Mouse (Mus musculus) neural tube, embryonic 13.5 days (tissue): ENCODE data around the gene Wdr64. TPM values are rescaled to one million over a fixed set of nuclear protein-coding genes. Genes with fewer than 3 reads are reported as not detected.

ENCODE experiments used
- ATAC-seq: fragments of 200-750 bp; cut with Nextera tagmentation; 2 replicates; pipeline ENCODE4 v1.8.0; 2017; ENCODE audit warnings: low read depth, mild to moderate bottlenecking, moderate TSS enrichment, moderate library complexity
- H3K27ac ChIP-seq: fragments of 300-500 bp; sonication (generic); replicated peaks from 2 replicates; pipeline ENCODE4 v1.5.1; 2015; ENCODE audit warnings: moderate library complexity, mild to moderate bottlenecking, inconsistent platforms
- H3K27me3 ChIP-seq: fragments of 300-500 bp; sonication (generic); 2 replicates; pipeline ENCODE4 v1.6.1; 2015; ENCODE audit warnings: mild to moderate bottlenecking, inconsistent platforms
- H3K36me3 ChIP-seq: fragments of 300-500 bp; sonication (generic); 2 replicates; pipeline ENCODE4 v1.6.1; 2015; ENCODE audit warnings: mild to moderate bottlenecking, inconsistent platforms
- H3K4me1 ChIP-seq: fragments of 300-500 bp; sonication (generic); replicated peaks from 2 replicates; pipeline ENCODE4 v1.6.1; 2015; ENCODE audit warnings: inconsistent platforms
- H3K4me2 ChIP-seq: fragments of 300-500 bp; sonication (generic); 2 replicates; pipeline ENCODE4 v1.6.1; 2015; ENCODE audit warnings: inconsistent platforms, mild to moderate bottlenecking, moderate library complexity
- H3K4me3 ChIP-seq: fragments of 300-500 bp; sonication (generic); 2 replicates; pipeline ENCODE4 v1.5.1; 2015; ENCODE audit warnings: mild to moderate bottlenecking, inconsistent platforms
- H3K9ac ChIP-seq: fragments of 300-500 bp; sonication (generic); 2 replicates; pipeline ENCODE4 v1.6.1; 2015; ENCODE audit warnings: moderate library complexity, mild to moderate bottlenecking, inconsistent platforms
- H3K9me3 ChIP-seq: fragments of 300-500 bp; sonication (generic); 2 replicates; pipeline ENCODE4 v1.6.1; 2016; ENCODE audit warnings: inconsistent platforms
- WGBS: fragments of 180-500 bp; shearing (Covaris S2); methylation state at CpG from one replicate; pipeline ENCODE4 v1.1.7; 2015; 5-methylcytosine and 5-hydroxymethylcytosine counted together
- polyA plus RNA-seq: library from polyadenylated mRNA; unstranded; fragments of >200 nt; fragmentation: Nextera tagmentation; extraction: Ambion mirVana; gene quantifications from 2 replicates; pipeline ENCODE4 v1.2.1, GENCODE M21; 2015

Wdr64 gene
- polyA plus RNA-seq, 1 experiment from 2014 or later: not detected

GRCm38 (mm10) chr1:175692246-175692996 lies 6.0 kb upstream of the Wdr64 start, which contains the start of the genes Opn3 and Chml:
Gene Opn3, minus strand, starts transcription at chr1:175692776.
Gene Chml, minus strand, starts transcription at chr1:175692901.
- H3K4me1 ChIP-seq: peaks cover 32% of the 10 kb centered on the region
- H3K27me3 ChIP-seq: no peaks in the 10 kb centered on the region
- H3K4me3 ChIP-seq: peak within 1 kb of the TSS; percentile 77
- peak within 1 kb of the TSS; percentile 88 for H3K4me2 ChIP-seq
- H3K27ac ChIP-seq: peak within 1 kb of the TSS; percentile 88
- no peaks in the 10 kb centered on the region for H3K9me3 ChIP-seq
- peak within 1 kb of the TSS; percentile 85 for H3K9ac ChIP-seq
- H3K36me3 ChIP-seq: peaks cover 5% of the 10 kb centered on the region
- WGBS: 2% methylated on average over 49 of the region's 73 CpGs
- ATAC-seq: peak; percentile 97

GRCm38 (mm10) chr1:175692997-175693361 lies 5.4 kb upstream of the Wdr64 start:
- Histone ChIP-seq H3K36me3 (no peaks in the 10 kb centered on the region), H3K9me3 (no peaks in the 10 kb centered on the region), H3K4me2 (peak overlapping the region; percentile 88), H3K4me1 (peaks cover 32% of the 10 kb centered on the region), H3K27me3 (no peaks in the 10 kb centered on the region), H3K9ac (peak overlapping the region; percentile 51), H3K27ac (0 out of 2 replicates have a peak overlapping the region, but pooled peaks have one; percentile 14), H3K4me3 (peak overlapping the region; percentile 77)
- no peak for ATAC-seq
- WGBS: 1% methylated on average over 17 of the region's 17 CpGs

GRCm38 (mm10) chr1:175693429-175693960 lies 4.9 kb upstream of the Wdr64 start:
- peaks cover 32% of the 10 kb centered on the region for H3K4me1 ChIP-seq
- H3K4me2 ChIP-seq: peak overlapping the region; percentile 88
- peak overlapping the region; percentile 77 for H3K4me3 ChIP-seq
- H3K36me3 ChIP-seq: no peaks in the 10 kb centered on the region
- WGBS: 49% methylated on average over 12 of the region's 12 CpGs
- no peaks in the 10 kb centered on the region for H3K9me3 ChIP-seq
- peak; percentile 2 for ATAC-seq
- 0 out of 2 replicates have a peak overlapping the region, but pooled peaks have one; percentile 14 for H3K27ac ChIP-seq
- H3K9ac ChIP-seq: peak overlapping the region; percentile 51; the same call in 1 of the 2 replicates
- no peaks in the 10 kb centered on the region for H3K27me3 ChIP-seq

GRCm38 (mm10) chr1:175699375-175699774 lies 982 bp downstream of the Wdr64 start:
- H3K9me3 ChIP-seq: no peaks in the 10 kb centered on the region
- no peak overlapping the region for H3K27ac ChIP-seq
- no peaks in the 10 kb centered on the region for H3K27me3 ChIP-seq
- WGBS: 69% methylated on average over 3 of the region's 3 CpGs
- H3K4me1 ChIP-seq: no peaks in the 10 kb centered on the region
- ATAC-seq: no peak
- no peaks in the 10 kb centered on the region for H3K36me3 ChIP-seq
- H3K4me2 ChIP-seq: no peak overlapping the region
- H3K9ac ChIP-seq: no peak overlapping the region
- H3K4me3 ChIP-seq: no peak overlapping the region

GRCm38 (mm10) chr1:175699796-175700195 lies 1.4 kb downstream of the Wdr64 start:
- Histone ChIP-seq H3K27ac (no peak overlapping the region), H3K36me3 (no peaks in the 10 kb centered on the region), H3K9me3 (no peaks in the 10 kb centered on the region), H3K4me1 (no peaks in the 10 kb centered on the region), H3K4me2 (no peak overlapping the region), H3K4me3 (no peak overlapping the region), H3K9ac (no peak overlapping the region), H3K27me3 (no peaks in the 10 kb centered on the region)
- ATAC-seq: no peak
- WGBS: 43% methylated on average over 4 of the region's 4 CpGs

- no peak overlapping the region for H3K9ac ChIP-seq
- no peak overlapping the region for H3K27ac ChIP-seq
- H3K4me1 ChIP-seq: no peaks in the 10 kb centered on the region
- no peak overlapping the region for H3K4me3 ChIP-seq
- no peaks in the 10 kb centered on the region for H3K9me3 ChIP-seq
- no peak overlapping the region for H3K4me2 ChIP-seq
- 84% methylated on average over 4 of the region's 4 CpGs for WGBS
- H3K36me3 ChIP-seq: no peaks in the 10 kb centered on the region
- ATAC-seq: no peak
- no peaks in the 10 kb centered on the region for H3K27me3 ChIP-seq
Observed at GRCm38 (mm10) chr1:175701145-175701544, 2.8 kb downstream of the Wdr64 start.

GRCm38 (mm10) chr1:175707599-175707998 lies 9.2 kb downstream of the Wdr64 start:
- no peak overlapping the region for H3K27ac ChIP-seq
- H3K9ac ChIP-seq: no peak overlapping the region
- no peaks in the 10 kb centered on the region for H3K27me3 ChIP-seq
- H3K4me2 ChIP-seq: no peak overlapping the region
- ATAC-seq: no peak
- no peak overlapping the region for H3K4me3 ChIP-seq
- H3K9me3 ChIP-seq: no peaks in the 10 kb centered on the region
- H3K36me3 ChIP-seq: no peaks in the 10 kb centered on the region
- H3K4me1 ChIP-seq: no peaks in the 10 kb centered on the region
- 62% methylated on average over 5 of the region's 5 CpGs for WGBS

- ATAC-seq: no peak
- Histone ChIP-seq H3K36me3 (no peaks in the 10 kb centered on the region), H3K9ac (no peak overlapping the region), H3K27me3 (no peaks in the 10 kb centered on the region), H3K4me1 (no peaks in the 10 kb centered on the region), H3K4me3 (no peak overlapping the region), H3K9me3 (no peaks in the 10 kb centered on the region), H3K4me2 (no peak overlapping the region), H3K27ac (no peak overlapping the region)
Observed at GRCm38 (mm10) chr1:175708013-175708412, 9.6 kb downstream of the Wdr64 start.

- Histone ChIP-seq H3K36me3 (no peaks in the 10 kb centered on the region), H3K9me3 (no peaks in the 10 kb centered on the region), H3K4me3 (no peak overlapping the region), H3K27ac (no peak overlapping the region), H3K4me2 (no peak overlapping the region), H3K9ac (no peak overlapping the region), H3K4me1 (no peaks in the 10 kb centered on the region), H3K27me3 (no peaks in the 10 kb centered on the region)
- 81% methylated on average over 11 of the region's 11 CpGs for WGBS
- no peak for ATAC-seq
Observed at GRCm38 (mm10) chr1:175712338-175712909, 14.0 kb downstream of the Wdr64 start.

- WGBS: 89% methylated on average over 9 of the region's 9 CpGs
- H3K4me3 ChIP-seq: no peak overlapping the region
- ATAC-seq: no peak
Observed at GRCm38 (mm10) chr1:175716832-175717231, 18.4 kb downstream of the Wdr64 start.

GRCm38 (mm10) chr1:175725771-175726170 lies 27.4 kb downstream of the Wdr64 start:
- Histone ChIP-seq H3K9ac (no peak overlapping the region), H3K9me3 (no peaks in the 10 kb centered on the region), H3K4me1 (0 out of 2 replicates have a peak, but pooled peaks cover 4% of the 10 kb centered on the region), H3K27me3 (no peaks in the 10 kb centered on the region), H3K27ac (no peak overlapping the region), H3K4me2 (no peak overlapping the region), H3K36me3 (no peaks in the 10 kb centered on the region), H3K4me3 (no peak overlapping the region)
- no peak for ATAC-seq
- 41% methylated on average over 7 of the region's 7 CpGs for WGBS

More at GRCm38 (mm10) chr1:175716832-175717231, 18.4 kb downstream of the Wdr64 start:
- H3K4me2 ChIP-seq: no peak overlapping the region
- H3K36me3 ChIP-seq: no peaks in the 10 kb centered on the region
- H3K27ac ChIP-seq: no peak overlapping the region
- H3K9ac ChIP-seq: no peak overlapping the region
- no peaks in the 10 kb centered on the region for H3K4me1 ChIP-seq
- no peaks in the 10 kb centered on the region for H3K9me3 ChIP-seq
- H3K27me3 ChIP-seq: no peaks in the 10 kb centered on the region

GRCm38 (mm10) chr1:175754576-175755364 lies 56.4 kb downstream of the Wdr64 start:
- Histone ChIP-seq H3K4me1 (0 out of 2 replicates have a peak, but pooled peaks cover 4% of the 10 kb centered on the region), H3K27me3 (no peaks in the 10 kb centered on the region), H3K36me3 (no peaks in the 10 kb centered on the region), H3K9ac (no peak overlapping the region), H3K4me3 (no peak overlapping the region), H3K27ac (peak overlapping the region; percentile 23; the same call in 1 of the 2 replicates), H3K4me2 (no peak overlapping the region), H3K9me3 (no peaks in the 10 kb centered on the region)
- ATAC-seq: peak; percentile 77
- 63% methylated on average over 10 of the region's 10 CpGs for WGBS
